Comparison of ENCODE assay signal across 8 mouse cellular contexts in genomic region chr7:67655186-67655585, GRCm38 (mm10). TPM values are rescaled to one million over a fixed set of nuclear protein-coding genes. Genes with fewer than 3 reads are reported as not detected.
DNase-seq lines count a peak whose midpoint lies in the region; ATAC-seq and TF ChIP-seq lines count a peak whose summit lies in the region.

No protein-coding gene starts in this region.

- peak overlapping the region; percentile 30; the same call in 1 of the 2 replicates for H3K27ac ChIP-seq in testis, adult 2 months (ENCODE audit: control insufficient read depth, insufficient read depth, low read depth, low read length)
- H3K27ac ChIP-seq in liver, embryonic 15.5 days (replicated peaks), result no peak overlapping the region

- H3K9me3 ChIP-seq in liver, embryonic 15.5 days (replicated peaks), result no peaks in the 10 kb centered on the region

- H3K4me2 ChIP-seq in liver, embryonic 15.5 days, result 0 out of 2 replicates have a peak overlapping the region, but pooled peaks have one; percentile 11

- TF ChIP-seq POLR2A in testis, adult 2 months (IDR thresholded peaks at IDR 0.05; ENCODE audit: control insufficient read depth, low read depth, low read length), result no peak

- no peaks in the 10 kb centered on the region for H3K36me3 ChIP-seq in testis, adult 2 months (ENCODE audit: control insufficient read depth, insufficient read depth, low read length)
- H3K36me3 ChIP-seq in liver, embryonic 15.5 days (replicated peaks), result no peaks in the 10 kb centered on the region

- no peak overlapping the region for H3K9ac ChIP-seq in liver, embryonic 15.5 days

- peak; percentile 33 for DNase-seq in adrenal gland, postnatal 10 days
- no peak for DNase-seq in adrenal gland, adult 8-10 months
- DNase-seq in testis, postnatal 10 days (ENCODE audit: low spot score), result no peak
- DNase-seq in left cerebral cortex, postnatal 36 days (ENCODE audit: low spot score in 2 of 2), result no peak
- DNase-seq in ovary, postnatal 14 days (ENCODE audit: low spot score), result no peak

- peaks cover 7% of the 10 kb centered on the region for H3K4me1 ChIP-seq in testis, adult 2 months (ENCODE audit: control insufficient read depth, insufficient read depth, low read length)
- H3K4me1 ChIP-seq in liver, embryonic 15.5 days (replicated peaks), result no peaks in the 10 kb centered on the region

- WGBS in liver, embryonic 15.5 days (ENCODE audit: insufficient replicate concordance), result 51% methylated on average over 1 of the region's 1 CpGs

- no peak for ATAC-seq in liver, embryonic 15.5 days (ENCODE audit: insufficient read depth)
- ATAC-seq in erythroblast, adult 5-6 weeks (replicated peaks; ENCODE audit: low FRiP score, poor library complexity, severe bottlenecking), result no peak

- H3K27me3 ChIP-seq in testis, adult 2 months (ENCODE audit: control insufficient read depth, insufficient read depth, low read length), result no peaks in the 10 kb centered on the region
- no peaks in the 10 kb centered on the region for H3K27me3 ChIP-seq in liver, embryonic 15.5 days

- H3K4me3 ChIP-seq in testis, adult 2 months (ENCODE audit: control insufficient read depth, low read depth, low read length), result peak overlapping the region; percentile 81
- H3K4me3 ChIP-seq in liver, embryonic 15.5 days (replicated peaks), result no peak overlapping the region

- no peak for TF ChIP-seq CTCF in testis, adult 2 months (IDR thresholded peaks at IDR 0.05; ENCODE audit: control insufficient read depth, insufficient read depth, insufficient replicate concordance, low read depth, low read length)

- intact Hi-C loops in left cerebral cortex, postnatal 36 days (cut with DNase I), result no loop called here

RNA-seq across cellular contexts. Expression of gene Ttc23, which starts 8.0 kb away (rescaled TPM):
- 10 to 100 TPM; 30.5 to 42.8 TPM for total RNA-seq in adrenal gland, postnatal 10 days (2021)
- 10 to 100 TPM; 41.4 to 55.0 (median 44.1) TPM for total RNA-seq in adrenal gland, adult 8-10 months (2022)
- 43.7 and 49.8 TPM in 2 replicates for polyA plus RNA-seq in testis, adult 2 months (2012; rRNA removed)
- polyA plus RNA-seq in liver, embryonic 15.5 days (2015; fragmentation: Nextera tagmentation; extraction: Ambion mirVana), result 5.2 and 5.5 TPM in 2 replicates
- 1 to 10 TPM; 5.8 to 7.0 TPM for total RNA-seq in left cerebral cortex, postnatal 36 days (2021)
- 0.84 TPM in 1 of 2 replicates, not detected in the other for total RNA-seq in erythroblast, adult 5-6 weeks (2015; ENCODE audit: low replicate concordance)
- 0.60 and 2.4 TPM in 2 replicates for total RNA-seq in erythroblast, adult 5-6 weeks (2017; ENCODE audit: low replicate concordance)

RNA-seq across cellular contexts. Expression of gene Lrrc28, which starts 10.1 kb away (rescaled TPM):
- total RNA-seq in adrenal gland, postnatal 10 days (2021), result 10 to 100 TPM; 17.6 to 19.3 TPM
- total RNA-seq in adrenal gland, adult 8-10 months (2022), result 10 to 100 TPM; 24.7 to 32.5 (median 27.5) TPM
- polyA plus RNA-seq in testis, adult 2 months (2012; rRNA removed), result 565 and 587 TPM in 2 replicates
- polyA plus RNA-seq in liver, embryonic 15.5 days (2015; fragmentation: Nextera tagmentation; extraction: Ambion mirVana), result 7.3 and 7.9 TPM in 2 replicates
- total RNA-seq in left cerebral cortex, postnatal 36 days (2021), result 10 to 100 TPM; 30.5 to 36.8 TPM
- 1.5 and 5.2 TPM in 2 replicates for total RNA-seq in erythroblast, adult 5-6 weeks (2015; ENCODE audit: low replicate concordance)
- 9.4 and 12.4 TPM in 2 replicates for total RNA-seq in erythroblast, adult 5-6 weeks (2017; ENCODE audit: low replicate concordance)
